Mouse (Mus musculus) lung, postnatal 4 days (tissue): Measurements from ENCODE around the gene G0s2.
A peak's percentile ranks its signal among the peaks of the same experiment; 100 is the strongest.

ENCODE experiments used
- DNase-seq, 2 experiments: peaks; one replicate each; pipeline ENCODE4 v3.0.0; 2021

The G0s2 gene

DNA sequence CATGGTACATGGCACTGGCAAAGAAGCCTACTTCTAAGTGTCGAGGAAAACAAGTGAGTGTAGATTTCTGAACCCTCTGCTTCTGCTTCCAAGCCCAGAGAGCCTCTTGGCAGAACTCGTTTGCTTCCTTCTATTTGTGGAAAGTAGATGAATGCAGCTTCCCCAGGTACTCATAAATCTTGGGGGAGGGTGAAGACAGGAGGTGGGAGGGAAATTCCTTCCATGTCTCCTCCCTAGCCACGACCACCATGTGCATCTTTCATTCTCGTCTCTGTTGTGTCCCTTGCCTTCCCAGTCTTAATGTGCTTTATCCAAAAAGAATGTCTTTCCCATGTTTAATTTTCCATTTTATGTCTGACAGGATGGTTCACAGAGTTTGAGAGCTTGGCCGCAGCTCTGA lies 20.4 kb downstream of the G0s2 start:
- no peak for DNase-seq

DNA sequence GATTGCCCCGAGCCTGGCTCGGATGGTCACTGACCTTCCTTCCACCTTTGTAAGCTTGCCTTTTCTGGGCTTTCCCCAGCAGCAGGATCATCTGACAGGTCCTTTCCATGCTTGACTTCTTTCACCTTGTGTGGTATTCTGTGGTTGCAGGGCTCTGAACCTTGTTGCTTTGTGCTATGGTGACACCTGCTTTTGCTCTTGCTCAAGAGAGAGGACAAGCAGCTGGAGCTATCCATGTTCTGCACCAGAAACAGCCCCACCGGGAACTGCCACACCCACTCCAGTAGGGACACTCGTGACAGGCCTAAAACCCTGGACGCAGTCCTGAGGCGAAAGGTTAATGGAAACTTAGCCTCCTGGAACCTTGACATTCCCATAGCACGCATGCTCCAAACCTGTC lies 21.6 kb downstream of the G0s2 start:
- no peak for DNase-seq

DNA sequence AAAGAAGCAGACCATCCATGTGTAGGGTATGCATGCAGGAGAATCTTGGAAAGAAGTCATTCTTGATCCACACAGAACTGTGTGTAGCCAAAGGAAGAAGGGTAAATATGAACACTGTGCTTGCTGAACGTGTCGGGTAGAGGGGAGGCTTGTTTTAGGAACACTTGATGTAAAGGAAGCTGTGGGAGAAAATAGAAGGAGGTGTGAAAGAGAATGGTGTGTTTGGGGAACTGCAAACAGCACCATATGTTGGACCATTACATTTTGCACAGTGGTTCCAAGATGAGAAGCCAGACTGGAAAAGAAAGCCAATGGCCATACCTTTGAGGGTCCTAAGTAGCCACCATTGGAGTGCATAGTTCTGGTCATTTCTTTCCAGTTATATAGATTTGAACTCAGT lies 23.0 kb downstream of the G0s2 start:
- no peak for DNase-seq

GRCm38 (mm10) chr1:193244235-193244634 lies 28.8 kb downstream of the G0s2 start:
- no peak for DNase-seq

DNA sequence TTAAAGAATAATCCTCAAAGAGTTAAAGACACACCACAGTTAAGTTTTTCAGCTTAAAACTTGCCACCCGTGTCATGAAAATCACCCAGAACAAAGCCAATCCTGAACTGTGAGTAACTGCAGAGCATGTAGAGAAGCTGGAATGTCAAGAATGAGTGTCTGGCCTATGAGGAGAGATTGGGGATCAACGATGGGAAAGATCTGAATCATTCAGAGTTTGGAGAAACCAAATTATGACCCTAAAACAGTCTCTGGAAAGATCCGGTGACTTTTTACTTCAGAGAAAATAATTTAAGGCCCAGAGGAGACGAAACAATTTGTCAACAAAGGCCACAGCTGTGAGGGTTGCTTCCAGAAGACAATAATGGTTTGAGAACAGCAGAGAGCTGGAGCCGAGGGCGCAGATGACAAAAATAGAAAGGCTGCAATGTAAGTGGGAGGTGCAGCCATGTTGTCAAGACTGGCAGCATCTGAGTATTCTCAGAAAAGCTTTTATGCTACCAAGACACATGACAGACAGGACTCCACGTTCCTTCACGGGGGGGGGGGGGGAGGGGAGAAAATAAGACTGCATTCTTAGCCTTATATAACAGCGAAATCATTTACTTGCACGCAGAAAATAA lies 29.3 kb downstream of the G0s2 start:
- no peak for DNase-seq

- peak; percentile 34 to 37 for DNase-seq
Measured at GRCm38 (mm10) chr1:193242863-193243262, 30.2 kb downstream of the G0s2 start.

DNA sequence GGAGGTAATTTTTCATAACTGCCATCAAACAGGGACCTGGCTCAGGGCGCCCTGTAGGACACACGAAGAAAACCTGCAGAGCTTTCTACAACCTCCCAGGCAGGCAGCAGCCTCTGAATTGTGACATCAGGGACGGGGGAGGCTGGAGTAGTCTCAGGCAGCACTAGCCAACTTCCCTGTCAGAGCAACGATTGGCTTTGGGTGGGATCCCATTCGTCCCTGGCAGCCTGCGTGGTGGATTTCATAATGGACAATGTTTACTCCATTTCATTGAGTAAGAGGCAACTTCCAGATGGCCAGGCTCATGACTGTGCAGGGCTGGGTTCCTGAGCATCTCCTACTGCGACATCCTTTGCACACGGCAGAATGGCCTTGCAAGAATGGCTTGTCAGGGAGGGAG lies 30.8 kb downstream of the G0s2 start:
- peak; percentile 83 to 91 for DNase-seq

DNA sequence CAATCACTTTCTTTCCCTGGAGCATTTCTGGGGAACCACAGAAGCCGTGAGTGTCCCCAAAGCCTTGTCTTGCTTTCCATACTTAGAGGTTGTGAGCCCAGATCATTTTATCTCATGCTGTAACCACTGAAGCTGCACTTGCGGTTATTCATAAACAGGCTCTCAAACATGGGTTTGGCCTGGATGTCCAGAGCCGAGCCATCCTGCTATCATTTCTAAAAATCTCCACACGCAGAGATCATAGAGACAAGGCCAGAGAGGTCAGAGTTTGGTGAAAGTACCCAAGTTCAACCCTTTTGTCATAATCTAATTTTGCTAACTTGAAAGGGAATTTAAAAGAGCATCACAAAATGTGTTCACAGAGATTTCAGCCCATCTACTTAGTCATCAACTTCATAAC lies 31.6 kb downstream of the G0s2 start:
- no peak for DNase-seq

DNA sequence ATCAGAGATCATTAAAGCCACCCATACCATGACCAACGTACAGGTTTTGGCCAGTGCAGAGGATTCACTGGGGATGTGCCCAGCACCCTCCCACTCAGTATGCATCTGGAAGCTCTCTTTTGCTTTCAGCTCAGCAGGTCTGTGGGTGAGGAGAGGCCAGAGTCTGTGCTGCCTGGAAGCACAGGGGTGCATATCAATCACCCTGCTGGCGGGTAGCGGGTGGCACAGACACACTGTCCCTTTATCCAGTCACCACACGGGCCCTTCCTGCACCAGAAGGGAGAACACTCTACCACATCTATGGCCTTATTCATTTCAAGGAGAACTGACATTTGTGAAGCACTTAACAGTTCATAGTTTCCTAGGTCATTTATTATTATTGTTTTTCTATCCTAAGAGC lies 34.6 kb downstream of the G0s2 start:
- no peak for DNase-seq

DNA sequence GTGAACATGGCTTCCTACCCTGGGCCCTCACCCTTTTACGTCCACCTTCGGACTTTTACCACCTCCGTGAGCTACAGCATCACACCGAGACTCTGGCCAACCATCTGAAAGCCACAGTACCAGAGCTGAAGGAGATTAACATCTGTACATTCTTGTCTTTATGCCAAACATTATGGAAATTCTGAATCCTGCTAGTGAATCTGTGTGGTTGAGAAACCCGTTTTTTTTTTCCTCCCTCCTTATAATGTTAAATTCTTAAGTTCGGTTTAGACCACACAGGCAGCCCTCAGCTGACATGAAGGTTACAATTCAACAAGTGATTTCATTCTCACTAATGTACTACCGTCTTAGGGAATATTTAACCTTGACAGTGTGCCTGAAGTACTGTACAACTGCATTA lies 38.1 kb downstream of the G0s2 start:
- DNase-seq, result no peak

GRCm38 (mm10) chr1:193234130-193234645 lies 38.8 kb downstream of the G0s2 start:
- DNase-seq, result no peak

DNA sequence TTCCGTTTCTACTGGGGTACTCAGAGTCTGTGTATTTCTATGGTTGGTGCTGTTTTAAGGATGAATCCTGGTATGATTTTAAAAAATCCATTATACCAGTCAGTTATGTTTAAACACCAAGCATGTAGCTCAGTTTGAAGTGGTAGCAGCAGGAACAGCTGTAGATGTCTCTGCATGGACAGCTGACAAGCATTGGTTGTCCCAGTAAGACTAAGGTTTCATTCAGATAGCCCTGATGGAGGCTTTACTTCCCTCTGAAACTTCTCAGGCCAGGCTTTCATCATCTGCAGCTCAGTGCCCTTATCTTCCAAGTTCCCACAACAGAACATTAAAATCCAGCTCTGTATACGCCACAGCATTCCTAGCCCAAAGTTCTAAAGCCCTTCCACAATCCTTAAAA lies 40.3 kb downstream of the G0s2 start:
- DNase-seq, result no peak

DNA sequence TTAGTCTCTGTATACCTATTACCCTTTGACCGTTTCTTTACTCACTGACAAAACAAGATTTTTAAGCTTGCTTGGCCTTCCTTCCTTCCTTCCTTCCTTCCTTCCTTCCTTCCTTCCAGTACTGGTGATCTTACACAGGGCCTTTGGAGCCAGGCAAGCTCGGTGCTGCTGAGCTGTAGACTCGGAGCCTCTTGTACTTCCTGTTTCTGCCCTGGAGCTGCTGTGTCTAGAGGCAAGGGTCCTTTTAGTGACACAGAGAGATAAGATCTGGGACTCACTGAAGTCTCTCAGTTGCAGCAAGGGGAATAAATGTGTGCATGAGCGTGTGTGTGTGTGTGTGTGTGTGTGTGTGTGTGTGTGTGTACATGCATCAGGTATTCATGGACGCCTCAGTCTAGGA lies 42.1 kb downstream of the G0s2 start:
- no peak for DNase-seq

GRCm38 (mm10) chr1:193230531-193230930 lies 42.5 kb downstream of the G0s2 start:
- no peak for DNase-seq

- DNase-seq, result no peak
Measured at GRCm38 (mm10) chr1:193229570-193229969, 43.4 kb downstream of the G0s2 start.

- no peak for DNase-seq
Measured at GRCm38 (mm10) chr1:193227537-193227936, 45.5 kb downstream of the G0s2 start.

DNA sequence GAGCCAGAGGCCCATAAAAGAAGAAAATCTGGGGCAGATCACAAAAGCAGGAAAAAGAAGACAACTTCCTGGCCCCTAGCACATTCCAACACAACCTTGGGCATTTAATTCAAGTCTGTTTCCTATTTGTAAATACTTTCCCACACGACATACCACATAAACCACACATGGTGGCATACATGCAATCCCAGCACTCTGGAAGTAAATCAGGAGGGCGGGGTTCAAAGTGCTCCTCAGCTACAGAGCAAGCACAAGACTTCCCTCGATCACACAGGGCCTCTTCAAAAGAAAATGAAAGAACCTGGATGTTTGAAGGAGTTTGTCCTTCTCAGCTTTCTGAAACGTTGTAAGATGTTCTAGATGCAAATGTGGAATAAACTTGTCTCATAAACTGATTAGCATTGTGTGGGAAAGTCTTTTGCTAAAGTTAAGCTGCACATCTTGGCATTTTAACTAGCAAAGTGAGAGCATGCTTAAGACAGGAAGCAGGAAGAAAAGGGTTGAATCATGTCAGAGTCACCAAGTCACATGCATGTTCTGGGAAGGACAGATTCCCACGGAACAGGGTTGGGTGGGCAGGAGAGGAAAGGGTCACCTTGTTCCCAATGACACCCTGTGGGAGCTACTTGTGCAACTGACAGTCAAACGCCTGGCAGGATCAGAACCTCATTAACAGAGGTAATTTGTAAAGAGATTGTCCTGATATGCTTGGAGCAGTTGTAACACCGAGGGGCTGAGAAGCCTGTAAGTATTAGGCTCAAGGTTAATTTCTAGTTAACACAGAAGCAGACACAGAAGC lies 46.1 kb downstream of the G0s2 start:
- no peak for DNase-seq

DNA sequence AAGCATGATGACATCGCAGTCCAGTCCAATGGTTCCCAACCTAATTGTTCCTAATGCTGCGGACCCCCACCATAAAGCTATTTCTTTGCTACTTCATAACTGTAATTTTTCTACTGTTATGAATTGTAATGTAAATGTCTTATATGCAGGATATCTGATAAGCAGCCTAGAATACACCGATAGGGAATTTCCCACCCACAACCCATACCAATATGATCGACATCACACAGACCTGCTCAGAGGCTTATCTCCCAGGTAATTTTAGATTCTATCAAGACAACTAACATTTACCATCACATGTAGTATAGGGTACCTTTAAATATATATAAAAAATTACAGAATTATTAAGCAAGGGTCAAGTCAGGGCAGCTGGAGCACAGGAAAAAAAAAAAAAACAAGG lies 46.9 kb downstream of the G0s2 start:
- no peak for DNase-seq

DNA sequence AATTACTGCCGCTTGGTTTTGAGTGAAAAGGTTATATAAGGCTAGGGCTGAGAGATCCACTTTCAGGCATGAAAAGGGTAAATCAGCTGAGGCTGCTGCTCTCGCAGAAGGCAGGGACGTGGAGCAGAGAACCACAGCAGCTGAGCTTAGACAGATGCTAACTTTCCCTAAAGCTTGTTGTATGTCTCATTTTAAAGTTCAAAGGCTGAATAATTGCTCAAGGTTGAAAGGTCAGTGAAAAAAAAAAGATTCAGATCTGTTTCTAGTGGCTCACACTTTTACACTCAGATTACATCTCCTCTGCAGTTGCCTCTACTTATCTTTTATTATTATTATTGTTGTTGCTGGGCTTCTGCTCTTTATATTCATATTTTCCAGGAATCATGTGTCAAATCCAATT lies 47.5 kb downstream of the G0s2 start:
- no peak for DNase-seq
